Mouse (Mus musculus): ENCODE data around the gene Bbs4.

- TF ChIP-seq TAL1 (IDR thresholded peaks at IDR 0.05; ENCODE audit: low read length) (no peak), CTCF (IDR thresholded peaks at IDR 0.05 in 2 of 3, conservative IDR thresholded peaks at IDR 0.05 in 1 of 3; ENCODE audit: control insufficient read depth in 1 of 3, insufficient read depth in 1 of 3, low read depth in 2 of 3, low read length in 3 of 3, poor library complexity in 1 of 3, severe bottlenecking in 1 of 3) (no peak), POLR2AphosphoS5 (IDR thresholded peaks at IDR 0.05; ENCODE audit: borderline replicate concordance, low read depth, low read length) (no peak), GATA1 (IDR thresholded peaks at IDR 0.05; ENCODE audit: low read depth, low read length) (no peak)
Measured at GRCm38 (mm10) chr9:59353253-59353639, at the start of gene Bbs4.
